Mouse (Mus musculus) small intestine, adult 2 months (tissue): Measurements from ENCODE around the gene Rab29. TPM values are rescaled to one million over a fixed set of nuclear protein-coding genes. Genes with fewer than 3 reads are reported as not detected.

Experiments
- H3K27ac ChIP-seq: fragments of 200-500 bp; 2 replicates; pipeline ENCODE4 v1.5.1; 2012; ENCODE audit warnings: low read depth, low read length, control low read depth, inconsistent platforms; ENCODE audit not compliant: insufficient read depth
- H3K27me3 ChIP-seq: fragments of 200-500 bp; 2 replicates; pipeline ENCODE4 v1.6.1; 2012; ENCODE audit warnings: mild to moderate bottlenecking, moderate library complexity, low read length, inconsistent platforms; ENCODE audit not compliant: control insufficient read depth, insufficient read depth
- H3K36me3 ChIP-seq: fragments of 200-500 bp; 2 replicates; pipeline ENCODE4 v1.6.1; 2012; ENCODE audit warnings: mild to moderate bottlenecking, low read length, control low read depth, inconsistent platforms; ENCODE audit not compliant: control insufficient read depth, insufficient read depth
- H3K4me1 ChIP-seq: fragments of 200-500 bp; 2 replicates; pipeline ENCODE4 v1.6.1; 2012; ENCODE audit warnings: low read length, inconsistent platforms, mixed read lengths; ENCODE audit not compliant: control insufficient read depth, insufficient read depth, insufficient read length
- H3K4me3 ChIP-seq: fragments of 200-500 bp; 2 replicates; pipeline ENCODE4 v1.5.1; 2012; ENCODE audit warnings: low read depth, mild to moderate bottlenecking, control low read depth, inconsistent platforms, low read length, moderate library complexity
- CTCF ChIP-seq: fragments of 200-500 bp; IDR thresholded peaks from 2 replicates; pipeline ENCODE4 v1.5.1; 2012; ENCODE audit warnings: low read depth, mild to moderate bottlenecking, control low read depth, inconsistent platforms, low read length, moderate library complexity, mixed read lengths; ENCODE audit not compliant: insufficient replicate concordance, insufficient read length; ENCODE audit errors: extremely low read depth
- POLR2A ChIP-seq: fragments of 200-500 bp; IDR thresholded peaks from 2 replicates; pipeline ENCODE4 v1.6.1; 2012; ENCODE audit warnings: low read depth, mild to moderate bottlenecking, control low read depth, inconsistent platforms, low read length, moderate library complexity
- WGBS: fragments of 180-500 bp; shearing (Covaris S2); methylation state at CpG from one replicate; pipeline ENCODE4 v1.1.7; 2018; 5-methylcytosine and 5-hydroxymethylcytosine counted together
- polyA plus RNA-seq: library from polyadenylated mRNA; depleted of rRNA; stranded (reverse); fragments of >200 nt; gene quantifications from 2 replicates; pipeline ENCODE4 v1.2.3, GENCODE M21; 2012

The Rab29 gene
- polyA plus RNA-seq, 1 experiment, result 10.3 TPM

DNA sequence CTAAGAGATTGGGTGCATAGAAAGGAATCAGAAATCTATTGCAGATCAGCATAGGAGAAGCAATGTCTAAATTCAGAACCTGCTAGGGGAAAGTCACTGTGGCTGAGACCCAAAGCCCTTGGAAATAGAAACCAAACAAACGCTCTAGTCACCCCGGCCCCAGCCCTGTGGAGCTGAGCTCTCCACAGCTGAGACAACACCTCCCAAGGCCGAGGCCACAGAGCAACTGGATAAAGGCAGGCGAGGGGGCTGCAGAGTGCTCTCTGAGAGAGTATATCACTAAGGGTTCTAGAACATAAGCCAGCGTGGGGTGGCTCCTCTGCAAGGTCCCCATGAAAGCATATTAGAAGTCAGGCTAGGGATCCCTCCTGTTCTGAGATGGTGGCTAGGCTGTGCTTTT, 28.5 kb upstream of the Rab29 start:
- 83% methylated on average over 5 of the region's 5 CpGs for WGBS
- no peaks in the 10 kb centered on the region for H3K27me3 ChIP-seq
- H3K4me3 ChIP-seq, result no peak overlapping the region
- no peaks in the 10 kb centered on the region for H3K4me1 ChIP-seq
- no peak overlapping the region for H3K27ac ChIP-seq
- peaks cover 5% of the 10 kb centered on the region; the same call in 1 of the 2 replicates for H3K36me3 ChIP-seq
- TF ChIP-seq CTCF (no peak), POLR2A (no peak)

DNA sequence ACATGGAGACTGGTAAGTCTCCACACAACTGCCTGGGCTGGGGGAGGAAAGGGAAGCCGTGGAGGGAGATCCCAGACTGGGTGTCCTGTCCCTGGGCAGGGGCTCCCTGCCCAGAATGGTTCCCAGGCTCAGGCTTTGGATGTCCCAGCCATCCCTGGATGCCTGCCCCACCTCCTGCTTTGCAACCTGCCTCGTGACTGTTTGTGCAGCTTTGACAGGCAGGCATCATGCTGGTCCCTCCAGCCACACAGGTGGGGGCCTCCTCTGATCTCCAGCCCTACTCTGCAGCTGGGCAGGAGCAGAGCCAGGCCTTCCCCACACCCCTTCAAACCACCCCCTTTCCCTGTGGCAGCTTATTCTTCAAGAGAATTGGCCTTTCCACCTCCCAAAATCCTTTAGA, 27.7 kb upstream of the Rab29 start:
- no peak overlapping the region for H3K4me3 ChIP-seq
- peaks cover 7% of the 10 kb centered on the region for H3K36me3 ChIP-seq
- H3K27me3 ChIP-seq, result no peaks in the 10 kb centered on the region
- H3K4me1 ChIP-seq, result no peaks in the 10 kb centered on the region
- 66% methylated on average over 2 of the region's 2 CpGs for WGBS
- TF ChIP-seq POLR2A (no peak), CTCF (no peak)
- H3K27ac ChIP-seq, result no peak overlapping the region

DNA sequence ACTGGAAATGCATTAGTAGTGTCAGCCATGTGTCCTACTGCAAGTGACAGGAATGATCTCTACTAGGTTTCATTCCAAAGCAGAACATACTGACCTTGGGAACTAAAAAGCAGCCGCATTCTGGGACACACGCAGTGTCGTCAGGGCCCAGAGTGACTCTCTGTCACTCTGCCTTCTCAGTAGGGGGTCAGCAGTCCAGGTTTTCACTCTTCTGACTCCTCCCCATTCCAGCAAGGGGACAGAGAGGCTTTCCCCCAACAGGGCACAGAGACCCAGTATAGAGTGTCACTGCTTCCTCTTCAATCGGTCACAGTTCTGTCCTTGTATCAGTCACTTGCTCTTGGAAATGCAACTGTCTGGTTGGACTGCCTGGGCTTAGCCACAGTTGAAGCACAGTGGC, 24.8 kb upstream of the Rab29 start:
- Histone ChIP-seq H3K27ac (no peak overlapping the region), H3K4me3 (no peak overlapping the region), H3K27me3 (no peaks in the 10 kb centered on the region), H3K36me3 (peaks cover 18% of the 10 kb centered on the region), H3K4me1 (no peaks in the 10 kb centered on the region)
- WGBS, result 90% methylated on average over 4 of the region's 4 CpGs
- TF ChIP-seq CTCF, result no peak
- no peak for TF ChIP-seq POLR2A

DNA sequence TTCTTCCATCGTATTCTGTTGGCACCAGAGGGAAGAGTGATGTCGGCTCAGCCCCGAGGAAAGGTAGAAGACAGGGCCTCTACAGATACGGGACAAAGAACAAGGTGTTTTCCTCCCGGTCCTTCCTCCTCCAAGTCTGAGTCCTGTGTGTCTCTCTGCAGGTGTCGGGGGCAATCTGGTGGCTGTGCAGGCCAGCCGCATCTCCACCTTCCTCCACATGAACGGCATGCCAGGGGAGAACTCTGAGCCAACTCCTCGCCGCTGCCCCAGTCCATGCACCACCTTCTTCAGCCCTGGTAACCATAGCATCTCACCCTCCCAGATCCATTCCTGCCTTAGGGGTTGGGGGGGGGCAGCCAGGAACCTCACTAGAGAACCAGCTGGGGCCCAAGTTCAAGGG, 23.3 kb upstream of the Rab29 start:
- Histone ChIP-seq H3K4me3 (no peak overlapping the region), H3K36me3 (peaks cover 22% of the 10 kb centered on the region), H3K27me3 (no peaks in the 10 kb centered on the region), H3K27ac (no peak overlapping the region), H3K4me1 (no peaks in the 10 kb centered on the region)
- WGBS, result 91% methylated on average over 10 of the region's 10 CpGs
- no peak for TF ChIP-seq CTCF
- TF ChIP-seq POLR2A, result no peak

DNA sequence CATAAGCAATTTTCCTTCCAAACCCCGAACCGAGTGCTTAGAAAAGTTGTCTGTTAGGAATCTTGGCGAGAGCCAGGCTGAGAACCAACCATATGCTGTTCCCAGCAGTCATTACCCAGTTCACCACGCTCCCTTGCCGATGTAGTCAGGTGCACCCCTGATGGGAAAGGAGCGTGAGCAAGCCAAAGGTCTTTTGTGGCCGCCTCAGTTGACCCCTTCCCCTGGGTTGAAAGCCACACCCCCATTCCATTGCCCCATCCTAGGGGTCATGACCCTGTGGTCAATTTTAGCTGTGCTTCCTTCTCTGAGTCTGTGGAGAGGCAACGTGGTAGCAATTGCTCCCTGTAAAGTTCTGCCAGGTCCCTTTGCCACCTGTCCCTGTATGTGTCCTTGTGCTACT, 22.1 kb upstream of the Rab29 start:
- no peak overlapping the region for H3K27ac ChIP-seq
- peaks cover 22% of the 10 kb centered on the region for H3K36me3 ChIP-seq
- no peaks in the 10 kb centered on the region for H3K4me1 ChIP-seq
- H3K4me3 ChIP-seq, result no peak overlapping the region
- H3K27me3 ChIP-seq, result no peaks in the 10 kb centered on the region
- WGBS, result 75% methylated on average over 8 of the region's 8 CpGs
- no peak for TF ChIP-seq CTCF
- TF ChIP-seq POLR2A, result no peak

DNA sequence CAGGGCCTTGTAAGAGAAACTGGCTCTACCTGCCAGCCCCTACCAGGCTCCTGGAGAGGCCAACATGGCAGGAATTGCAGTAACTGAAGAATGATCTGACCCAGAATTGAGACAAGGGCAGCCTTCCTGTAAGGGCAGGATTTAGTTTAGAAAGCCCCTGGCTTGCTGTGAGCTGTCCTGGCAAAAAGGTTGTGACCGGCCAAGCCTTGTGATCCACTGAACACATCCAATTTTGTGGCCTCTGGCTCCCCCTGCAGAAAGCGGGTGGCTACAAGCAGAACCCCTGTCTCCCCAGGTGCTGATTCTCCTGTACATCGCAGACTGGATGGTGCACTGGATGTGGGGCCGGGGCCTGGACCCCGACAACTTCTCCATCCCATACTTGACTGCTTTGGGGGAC, 20.8 kb upstream of the Rab29 start:
- 74% methylated on average over 5 of the region's 5 CpGs for WGBS
- Histone ChIP-seq H3K4me1 (no peaks in the 10 kb centered on the region), H3K4me3 (no peak overlapping the region), H3K27me3 (no peaks in the 10 kb centered on the region), H3K36me3 (peaks cover 20% of the 10 kb centered on the region), H3K27ac (no peak overlapping the region)
- TF ChIP-seq POLR2A (no peak), CTCF (peak; percentile 56)

DNA sequence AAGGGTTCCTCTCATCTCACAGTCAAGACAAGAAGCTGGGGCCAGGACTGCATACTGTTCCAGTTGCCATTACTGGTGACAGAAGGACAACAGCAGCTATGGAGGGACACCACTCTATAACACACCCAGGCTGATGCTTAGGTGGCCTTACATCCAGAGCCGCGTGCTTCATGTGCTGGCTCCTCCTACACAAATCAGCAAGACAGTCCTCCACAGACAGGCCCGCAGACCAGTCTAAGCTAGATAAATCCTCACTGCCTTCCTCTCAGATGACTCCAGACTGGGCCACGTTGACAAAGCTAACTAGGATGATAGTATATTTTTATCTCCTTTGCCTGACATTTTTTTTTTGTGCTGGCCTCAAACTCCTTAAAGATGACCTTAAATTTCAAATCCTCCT, 5.2 kb upstream of the Rab29 start:
- no peaks in the 10 kb centered on the region for H3K4me1 ChIP-seq
- H3K36me3 ChIP-seq, result no peaks in the 10 kb centered on the region
- WGBS, result 77% methylated on average over 4 of the region's 4 CpGs
- H3K27me3 ChIP-seq, result no peaks in the 10 kb centered on the region
- H3K4me3 ChIP-seq, result no peak overlapping the region
- TF ChIP-seq CTCF, result no peak
- TF ChIP-seq POLR2A, result no peak
- H3K27ac ChIP-seq, result no peak overlapping the region

DNA sequence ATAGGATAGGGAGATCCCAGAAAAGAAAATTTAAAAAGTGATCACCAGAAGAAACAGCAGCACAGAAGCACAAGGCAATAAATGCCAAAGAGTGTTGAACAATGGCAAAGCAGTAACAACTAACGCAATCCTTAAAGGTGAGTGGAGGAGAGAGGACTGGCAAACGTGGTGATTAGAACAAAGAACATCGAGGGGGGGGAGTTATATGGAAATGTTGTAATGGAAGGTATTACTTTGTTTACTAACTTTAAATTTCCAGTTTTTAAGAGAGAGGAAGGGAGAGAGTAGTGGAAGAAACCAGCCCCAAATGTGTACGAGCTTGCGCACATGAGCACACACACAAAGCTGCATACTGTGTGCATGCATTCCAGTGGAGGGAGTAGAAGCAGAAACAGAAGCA, 1.4 kb upstream of the Rab29 start:
- 80% methylated on average over 5 of the region's 5 CpGs for WGBS
- Histone ChIP-seq H3K27me3 (no peaks in the 10 kb centered on the region), H3K4me1 (no peaks in the 10 kb centered on the region; the same call in 1 of the 2 replicates), H3K4me3 (no peak overlapping the region), H3K27ac (no peak overlapping the region), H3K36me3 (no peaks in the 10 kb centered on the region)
- TF ChIP-seq POLR2A (no peak), CTCF (no peak)
